Mouse (Mus musculus): ENCODE measurements around the gene Creb1.

The Creb1 gene

GRCm38 (mm10) chr1:64532589-64533470, at the start of gene Creb1:
Gene Creb1 (plus strand): TSS chr1:64532645.
- DNase-seq (ENCODE audit: low read depth, low spot score): peak; percentile 98

- no peak for DNase-seq (ENCODE audit: low read depth, low spot score)
These were observed 43.9 kb upstream of the Creb1 start for GRCm38 (mm10) chr1:64488521-64489029.

- no peak for DNase-seq (ENCODE audit: low read depth, low spot score)
These were observed 35.6 kb upstream of the Creb1 start for GRCm38 (mm10) chr1:64496803-64497202.

- no peak for DNase-seq (ENCODE audit: low read depth, low spot score)
These were observed 30.9 kb upstream of the Creb1 start for GRCm38 (mm10) chr1:64501382-64502140.

GRCm38 (mm10) chr1:64508479-64509096, 23.9 kb upstream of the Creb1 start:
- peak; percentile 74 for DNase-seq (ENCODE audit: low read depth, low spot score)

GRCm38 (mm10) chr1:64509678-64510077, 22.8 kb upstream of the Creb1 start:
- DNase-seq (ENCODE audit: low read depth, low spot score): no peak

GRCm38 (mm10) chr1:64514184-64514583, 18.3 kb upstream of the Creb1 start:
- DNase-seq (ENCODE audit: low read depth, low spot score): no peak

- no peak for DNase-seq (ENCODE audit: low read depth, low spot score)
These were observed 15.9 kb upstream of the Creb1 start for GRCm38 (mm10) chr1:64516593-64516992.

GRCm38 (mm10) chr1:64518480-64518879, 14.0 kb upstream of the Creb1 start:
- no peak for DNase-seq (ENCODE audit: low read depth, low spot score)

- DNase-seq (ENCODE audit: low read depth, low spot score): no peak
These were observed 13.1 kb upstream of the Creb1 start for GRCm38 (mm10) chr1:64519345-64519744.

GRCm38 (mm10) chr1:64519901-64520300, 12.5 kb upstream of the Creb1 start:
- DNase-seq (ENCODE audit: low read depth, low spot score): no peak

GRCm38 (mm10) chr1:64521734-64522133, 10.7 kb upstream of the Creb1 start:
- no peak for DNase-seq (ENCODE audit: low read depth, low spot score)

GRCm38 (mm10) chr1:64522637-64523036, 9.8 kb upstream of the Creb1 start:
- DNase-seq (ENCODE audit: low read depth, low spot score): no peak

- DNase-seq (ENCODE audit: low read depth, low spot score): no peak
These were observed 9.3 kb upstream of the Creb1 start for GRCm38 (mm10) chr1:64523117-64523516.

GRCm38 (mm10) chr1:64524661-64525060, 7.8 kb upstream of the Creb1 start:
- DNase-seq (ENCODE audit: low read depth, low spot score): no peak

- peak; percentile 84 for DNase-seq (ENCODE audit: low read depth, low spot score)
These were observed 4.8 kb upstream of the Creb1 start for GRCm38 (mm10) chr1:64527626-64528025.

- DNase-seq (ENCODE audit: low read depth, low spot score): no peak
These were observed 2.6 kb upstream of the Creb1 start for GRCm38 (mm10) chr1:64529781-64530315.

- no peak for DNase-seq (ENCODE audit: low read depth, low spot score)
These were observed 897 bp upstream of the Creb1 start for GRCm38 (mm10) chr1:64531548-64531947.

GRCm38 (mm10) chr1:64532067-64532523, 350 bp upstream of the Creb1 start:
- peak; percentile 95 for DNase-seq (ENCODE audit: low read depth, low spot score)

- peak; percentile 63 for DNase-seq (ENCODE audit: low read depth, low spot score)
These were observed 1.3 kb downstream of the Creb1 start for GRCm38 (mm10) chr1:64533471-64534443.

All from CD4-positive helper T cell, adult 2 months (primary cell).